Mouse (Mus musculus): ENCODE results near the gene Mfap3l. TPM values are rescaled to one million over a fixed set of nuclear protein-coding genes. Genes with fewer than 3 reads are reported as not detected.

The Mfap3l gene
- polyA plus RNA-seq, 1 experiment: 0.82 TPM

DNA sequence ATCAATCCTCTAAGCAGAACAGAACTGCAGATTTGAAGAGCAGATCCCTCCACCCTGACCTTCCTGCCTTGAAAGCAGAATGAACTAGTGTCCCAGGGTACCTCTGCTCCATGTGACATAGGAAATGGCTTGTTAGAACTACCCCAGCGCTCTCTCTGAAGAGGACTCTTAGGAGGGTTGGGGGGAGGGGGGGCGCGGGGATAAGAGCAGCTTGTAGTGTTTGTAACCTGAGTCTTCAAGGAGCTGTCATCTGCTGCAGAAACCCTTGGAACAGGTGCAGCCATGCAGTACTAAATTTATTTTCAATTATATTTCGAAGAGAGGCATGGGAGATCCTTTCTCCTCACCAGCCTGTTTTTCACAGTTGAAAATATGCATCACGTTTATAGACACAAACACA, 30.9 kb downstream of the Mfap3l start:
- DNase-seq (ENCODE audit: low read depth in 1 of 2, low spot score in 2 of 2): no peak
- H3K36me3 ChIP-seq (ENCODE audit: control insufficient read depth, insufficient read depth, low read length): no peaks in the 10 kb centered on the region
- H3K4me3 ChIP-seq (ENCODE audit: extremely low read depth, insufficient read depth, insufficient read length): no peak overlapping the region
- H3K27ac ChIP-seq (ENCODE audit: insufficient read depth, low read length): no peak overlapping the region
- no peaks in the 10 kb centered on the region for H3K27me3 ChIP-seq (ENCODE audit: control insufficient read depth, insufficient read depth, low read length)
- no peaks in the 10 kb centered on the region for H3K4me1 ChIP-seq (ENCODE audit: control insufficient read depth, insufficient read depth, insufficient read length)
- 81% methylated on average over 5 of the region's 5 CpGs for WGBS
- no peak for TF ChIP-seq POLR2A (IDR thresholded peaks at IDR 0.05; ENCODE audit: low read depth, low read length)
- no peak for TF ChIP-seq CTCF (IDR thresholded peaks at IDR 0.05; ENCODE audit: extremely low read depth, insufficient read depth, insufficient read length, insufficient replicate concordance)

DNA sequence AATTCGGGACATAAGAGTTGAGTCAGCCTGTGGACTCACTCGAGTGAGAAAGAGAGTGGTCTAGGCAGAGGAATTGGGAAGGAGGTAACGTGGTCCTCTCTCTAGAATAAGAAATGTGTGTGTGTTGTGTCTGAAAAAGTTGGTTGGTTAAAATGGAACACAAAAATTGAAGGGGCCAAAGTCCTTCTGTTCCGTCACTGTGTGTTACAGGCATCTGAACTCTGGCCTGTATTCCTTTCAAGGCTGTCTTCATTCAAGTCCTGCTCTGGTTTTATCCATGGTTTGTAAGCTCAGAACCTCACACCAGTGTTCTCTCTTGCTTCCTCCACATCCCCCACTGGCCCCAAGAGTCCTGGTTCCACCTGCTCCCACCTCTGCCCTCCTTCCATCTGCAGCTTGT, 33.2 kb downstream of the Mfap3l start:
- H3K4me3 ChIP-seq (ENCODE audit: extremely low read depth, insufficient read depth, insufficient read length): no peak overlapping the region
- H3K4me1 ChIP-seq (ENCODE audit: control insufficient read depth, insufficient read depth, insufficient read length): no peaks in the 10 kb centered on the region
- no peaks in the 10 kb centered on the region for H3K27me3 ChIP-seq (ENCODE audit: control insufficient read depth, insufficient read depth, low read length)
- TF ChIP-seq CTCF (IDR thresholded peaks at IDR 0.05; ENCODE audit: extremely low read depth, insufficient read depth, insufficient read length, insufficient replicate concordance): no peak
- no peak for TF ChIP-seq POLR2A (IDR thresholded peaks at IDR 0.05; ENCODE audit: low read depth, low read length)
- 77% methylated on average over 4 of the region's 4 CpGs for WGBS
- no peak overlapping the region for H3K27ac ChIP-seq (ENCODE audit: insufficient read depth, low read length)
- DNase-seq (ENCODE audit: low read depth in 1 of 2, low spot score in 2 of 2): no peak
- H3K36me3 ChIP-seq (ENCODE audit: control insufficient read depth, insufficient read depth, low read length): no peaks in the 10 kb centered on the region

DNA sequence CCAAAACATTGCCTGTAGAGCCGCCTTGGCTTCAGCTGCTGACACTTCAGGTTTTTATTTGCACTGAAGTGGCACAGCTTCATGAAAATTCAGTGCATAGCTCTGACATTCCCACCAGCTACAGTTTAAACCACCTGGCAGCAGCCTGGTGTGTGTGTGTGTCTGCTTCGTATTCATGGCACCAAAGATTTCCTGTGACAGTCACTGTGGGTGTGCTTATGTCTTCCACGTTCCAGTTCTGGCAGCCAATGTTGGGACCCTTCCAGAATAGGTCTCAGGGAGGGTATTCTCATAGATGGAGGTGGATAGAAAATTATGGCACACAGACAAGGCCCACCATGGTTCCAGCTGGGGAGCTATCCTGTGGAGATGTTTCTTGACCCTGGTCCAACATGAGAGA, 34.2 kb downstream of the Mfap3l start:
- Histone ChIP-seq H3K4me1 (ENCODE audit: control insufficient read depth, insufficient read depth, insufficient read length) (no peaks in the 10 kb centered on the region), H3K36me3 (ENCODE audit: control insufficient read depth, insufficient read depth, low read length) (no peaks in the 10 kb centered on the region), H3K27ac (ENCODE audit: insufficient read depth, low read length) (no peak overlapping the region), H3K4me3 (ENCODE audit: extremely low read depth, insufficient read depth, insufficient read length) (no peak overlapping the region), H3K27me3 (ENCODE audit: control insufficient read depth, insufficient read depth, low read length) (no peaks in the 10 kb centered on the region)
- no peak for TF ChIP-seq CTCF (IDR thresholded peaks at IDR 0.05; ENCODE audit: extremely low read depth, insufficient read depth, insufficient read length, insufficient replicate concordance)
- no peak for TF ChIP-seq POLR2A (IDR thresholded peaks at IDR 0.05; ENCODE audit: low read depth, low read length)
- no peak for DNase-seq (ENCODE audit: low read depth in 1 of 2, low spot score in 2 of 2)
- 53% methylated on average over 3 of the region's 3 CpGs for WGBS

DNA sequence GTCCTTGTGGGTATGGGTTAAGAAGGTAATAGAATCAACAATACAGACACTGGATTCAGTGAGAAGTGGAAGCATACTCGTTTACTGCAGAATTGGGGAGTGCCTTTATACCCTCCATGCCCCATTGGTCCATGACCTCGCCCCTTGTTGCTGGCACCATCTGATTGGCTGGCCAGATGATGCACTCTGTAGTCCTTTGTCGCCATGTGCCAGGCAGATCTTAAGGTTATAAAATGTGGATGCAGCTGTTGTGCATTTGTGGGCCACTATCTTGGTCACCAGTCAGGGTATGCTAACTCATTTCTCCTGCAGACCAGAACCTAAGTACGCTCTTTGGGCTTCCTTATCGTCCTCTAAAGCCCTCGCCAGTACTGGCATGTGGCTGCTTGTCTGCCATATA, 46.0 kb downstream of the Mfap3l start:
- DNase-seq (ENCODE audit: low read depth in 1 of 2, low spot score in 2 of 2): no peak
- 88% methylated on average over 6 of the region's 6 CpGs for WGBS
- Histone ChIP-seq H3K36me3 (ENCODE audit: control insufficient read depth, insufficient read depth, low read length) (no peaks in the 10 kb centered on the region), H3K4me3 (ENCODE audit: extremely low read depth, insufficient read depth, insufficient read length) (no peak overlapping the region), H3K4me1 (ENCODE audit: control insufficient read depth, insufficient read depth, insufficient read length) (no peaks in the 10 kb centered on the region), H3K27ac (ENCODE audit: insufficient read depth, low read length) (no peak overlapping the region), H3K27me3 (ENCODE audit: control insufficient read depth, insufficient read depth, low read length) (no peaks in the 10 kb centered on the region)
- no peak for TF ChIP-seq POLR2A (IDR thresholded peaks at IDR 0.05; ENCODE audit: low read depth, low read length)
- no peak for TF ChIP-seq CTCF (IDR thresholded peaks at IDR 0.05; ENCODE audit: extremely low read depth, insufficient read depth, insufficient read length, insufficient replicate concordance)

DNA sequence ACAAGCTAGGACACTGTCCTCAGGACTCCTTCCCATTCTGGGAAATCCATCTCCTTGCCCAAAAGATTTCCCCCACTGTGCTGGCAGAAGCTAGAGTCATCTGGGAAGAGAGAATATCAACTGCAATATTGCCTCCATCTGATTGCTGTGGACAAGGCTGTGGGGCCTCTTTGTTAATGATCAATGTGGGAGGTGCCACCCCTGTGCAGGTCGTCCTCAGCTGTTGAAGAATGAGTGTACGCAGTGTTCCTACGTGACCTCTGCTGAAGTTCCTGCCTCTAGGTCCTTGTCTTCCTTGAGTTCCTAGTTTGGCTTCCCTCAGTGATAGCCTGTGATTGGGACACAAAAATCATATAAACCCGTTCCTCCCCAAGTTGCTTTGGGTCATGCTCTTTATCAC, 49.2 kb downstream of the Mfap3l start:
- TF ChIP-seq CTCF (IDR thresholded peaks at IDR 0.05; ENCODE audit: extremely low read depth, insufficient read depth, insufficient read length, insufficient replicate concordance): no peak
- TF ChIP-seq POLR2A (IDR thresholded peaks at IDR 0.05; ENCODE audit: low read depth, low read length): no peak
- Histone ChIP-seq H3K27me3 (ENCODE audit: control insufficient read depth, insufficient read depth, low read length) (no peaks in the 10 kb centered on the region), H3K36me3 (ENCODE audit: control insufficient read depth, insufficient read depth, low read length) (no peaks in the 10 kb centered on the region), H3K4me3 (ENCODE audit: extremely low read depth, insufficient read depth, insufficient read length) (no peak overlapping the region), H3K27ac (ENCODE audit: insufficient read depth, low read length) (no peak overlapping the region), H3K4me1 (ENCODE audit: control insufficient read depth, insufficient read depth, insufficient read length) (no peaks in the 10 kb centered on the region)
- 82% methylated on average over 4 of the region's 4 CpGs for WGBS
- DNase-seq (ENCODE audit: low read depth in 1 of 2, low spot score in 2 of 2): no peak

DNA sequence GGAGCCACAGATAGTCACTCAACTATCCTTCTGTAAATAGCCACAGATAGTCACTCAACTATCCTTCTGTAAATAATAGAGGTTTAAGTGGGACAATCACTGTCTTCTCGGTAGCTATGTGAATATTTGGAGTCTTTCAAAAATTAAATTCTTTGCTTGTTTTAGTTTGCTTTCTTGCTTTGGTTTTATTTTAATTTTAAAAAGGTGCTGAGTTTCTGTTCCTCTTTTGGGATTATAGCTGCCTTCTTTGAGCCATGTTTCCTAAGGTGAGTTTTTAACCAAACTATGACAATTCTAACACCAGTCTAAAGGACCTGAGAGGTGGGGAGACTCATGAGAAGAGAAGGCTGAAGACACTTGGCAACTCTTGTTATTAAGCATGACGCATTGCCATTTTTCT, 49.7 kb downstream of the Mfap3l start:
- no peak for TF ChIP-seq POLR2A (IDR thresholded peaks at IDR 0.05; ENCODE audit: low read depth, low read length)
- no peak for TF ChIP-seq CTCF (IDR thresholded peaks at IDR 0.05; ENCODE audit: extremely low read depth, insufficient read depth, insufficient read length, insufficient replicate concordance)
- Histone ChIP-seq H3K27ac (ENCODE audit: insufficient read depth, low read length) (no peak overlapping the region), H3K4me3 (ENCODE audit: extremely low read depth, insufficient read depth, insufficient read length) (no peak overlapping the region), H3K36me3 (ENCODE audit: control insufficient read depth, insufficient read depth, low read length) (no peaks in the 10 kb centered on the region), H3K4me1 (ENCODE audit: control insufficient read depth, insufficient read depth, insufficient read length) (no peaks in the 10 kb centered on the region), H3K27me3 (ENCODE audit: control insufficient read depth, insufficient read depth, low read length) (no peaks in the 10 kb centered on the region)
- WGBS: 88% methylated on average over 2 of the region's 2 CpGs
- no peak for DNase-seq (ENCODE audit: low read depth in 1 of 2, low spot score in 2 of 2)

DNA sequence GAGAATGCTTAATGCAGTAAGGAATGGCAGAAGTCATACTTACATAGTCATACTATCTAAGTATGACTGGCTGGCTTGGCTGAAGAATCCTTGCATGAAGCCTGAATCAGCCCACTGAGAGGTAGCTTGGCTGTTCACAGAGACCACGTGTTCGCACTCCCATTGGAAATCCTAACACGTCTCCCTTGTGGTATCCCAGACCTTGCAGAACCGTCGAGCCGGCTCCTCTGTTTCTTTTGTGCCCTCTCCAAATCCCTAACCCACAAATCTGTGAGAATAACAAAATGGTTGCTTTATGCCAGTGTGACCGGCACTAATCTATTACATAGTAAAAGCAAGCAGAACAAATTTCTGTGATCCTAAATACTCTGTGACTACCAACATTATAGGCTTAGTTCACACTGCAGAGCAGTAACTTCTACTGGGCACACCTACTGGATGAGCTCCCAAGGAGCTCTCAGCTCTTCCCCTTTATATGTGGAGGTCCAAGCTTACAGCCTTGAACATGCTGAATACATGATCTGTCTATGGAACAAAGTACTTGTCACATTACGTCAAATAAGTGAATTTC, 79.0 kb downstream of the Mfap3l start:
- no peaks in the 10 kb centered on the region for H3K4me1 ChIP-seq (ENCODE audit: control insufficient read depth, insufficient read depth, insufficient read length)
- 95% methylated on average over 8 of the region's 8 CpGs for WGBS

More for the DNA sequence above, 79.0 kb downstream of the Mfap3l start:
- no peaks in the 10 kb centered on the region for H3K36me3 ChIP-seq (ENCODE audit: control insufficient read depth, insufficient read depth, low read length)
- TF ChIP-seq POLR2A (IDR thresholded peaks at IDR 0.05; ENCODE audit: low read depth, low read length) (no peak), CTCF (IDR thresholded peaks at IDR 0.05; ENCODE audit: extremely low read depth, insufficient read depth, insufficient read length, insufficient replicate concordance) (no peak)
- no peak overlapping the region for H3K4me3 ChIP-seq (ENCODE audit: extremely low read depth, insufficient read depth, insufficient read length)
- no peaks in the 10 kb centered on the region for H3K27me3 ChIP-seq (ENCODE audit: control insufficient read depth, insufficient read depth, low read length)
- no peak overlapping the region for H3K27ac ChIP-seq (ENCODE audit: insufficient read depth, low read length)
- DNase-seq (ENCODE audit: low read depth in 1 of 2, low spot score in 2 of 2): no peak
